Mouse (Mus musculus) urinary bladder, postnatal 10 days (tissue): ENCODE data around the gene Gm20777.
"Not testable (repeated sequence)": the region's sequence is repeated elsewhere in the genome, so short reads cannot be mapped to it uniquely, and the experiment has no call there.

Experiments used
- DNase-seq: peaks from one replicate; pipeline ENCODE4 v3.0.0; 2022; ENCODE audit warnings: low spot score

Gene Gm20777

GRCm38 (mm10) chrY:10752350-10752749 is at the start of gene Gm20777:
Gm20777 (minus strand) TSS chrY:10752450.
- not testable (repeated sequence) for DNase-seq

DNA sequence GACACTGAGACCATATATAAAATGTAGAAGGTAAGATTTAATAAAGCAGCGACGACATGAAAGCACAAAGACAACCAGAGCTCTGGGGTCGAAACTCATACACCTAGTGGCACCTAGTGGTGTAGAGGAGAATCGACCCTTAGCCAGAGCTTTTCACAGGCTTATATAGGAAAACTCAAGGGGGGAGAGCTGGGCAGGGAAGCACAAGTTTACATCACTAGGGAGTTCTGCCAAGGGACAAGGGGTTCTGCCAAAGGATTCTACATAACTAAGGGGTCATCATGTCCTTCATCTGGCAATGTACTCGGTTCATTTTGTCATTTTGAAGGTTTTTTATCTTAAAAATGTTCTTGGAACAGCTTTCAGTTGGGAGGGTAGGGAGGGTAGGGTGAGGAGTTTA is 42.7 kb downstream of the Gm20777 start:
- DNase-seq, result not testable (repeated sequence)

DNA sequence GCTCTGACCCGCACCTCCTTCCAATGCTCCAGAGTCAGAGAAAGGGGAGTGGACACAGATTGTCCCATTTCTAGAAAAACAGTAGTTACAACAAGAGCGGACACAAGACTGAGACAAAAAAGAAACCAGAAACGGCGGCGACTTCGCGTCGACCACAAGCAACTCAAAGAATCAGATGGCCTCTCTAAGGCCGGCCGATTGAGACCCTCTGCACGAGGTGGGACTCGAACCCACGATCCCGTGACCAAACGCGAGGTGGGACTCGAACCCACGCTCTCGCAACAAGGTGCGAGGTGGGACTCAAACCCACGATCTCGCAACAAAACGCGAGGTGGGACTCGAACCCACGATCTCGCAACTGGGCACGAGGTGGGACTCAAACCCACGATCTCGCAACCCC is 43.5 kb downstream of the Gm20777 start:
- not testable (repeated sequence) for DNase-seq

GRCm38 (mm10) chrY:10708226-10708625 is 44.0 kb downstream of the Gm20777 start:
- DNase-seq, result peak; percentile 14

DNA sequence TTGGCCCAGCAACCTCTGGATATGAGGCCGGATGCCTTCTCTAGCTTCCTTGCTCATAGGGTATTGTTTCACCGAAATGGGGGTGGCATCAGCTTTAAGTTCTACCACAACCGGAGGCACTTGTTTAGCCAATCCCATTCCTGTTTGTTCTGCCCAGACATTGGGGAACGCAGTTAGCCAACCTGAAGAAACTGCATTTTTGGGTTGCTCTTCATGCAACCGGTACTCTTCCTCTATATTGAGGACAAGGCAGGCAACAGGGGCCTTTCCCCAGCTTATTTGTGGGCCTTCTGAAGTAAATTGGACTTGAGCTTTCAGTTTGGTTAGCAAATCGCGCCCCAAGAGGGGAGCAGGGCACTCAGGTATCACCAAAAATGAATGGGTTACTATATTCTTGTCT is 45.6 kb downstream of the Gm20777 start:
- DNase-seq, result not testable (repeated sequence)
